Mouse (Mus musculus): ENCODE measurements at regions not wholly inside any gene's neighbourhood (a gene's known extent, or its start where the extent isn't known, plus 50 kb on each side); places are given as distances from the start of the nearest gene placed in this dataset.

DNA sequence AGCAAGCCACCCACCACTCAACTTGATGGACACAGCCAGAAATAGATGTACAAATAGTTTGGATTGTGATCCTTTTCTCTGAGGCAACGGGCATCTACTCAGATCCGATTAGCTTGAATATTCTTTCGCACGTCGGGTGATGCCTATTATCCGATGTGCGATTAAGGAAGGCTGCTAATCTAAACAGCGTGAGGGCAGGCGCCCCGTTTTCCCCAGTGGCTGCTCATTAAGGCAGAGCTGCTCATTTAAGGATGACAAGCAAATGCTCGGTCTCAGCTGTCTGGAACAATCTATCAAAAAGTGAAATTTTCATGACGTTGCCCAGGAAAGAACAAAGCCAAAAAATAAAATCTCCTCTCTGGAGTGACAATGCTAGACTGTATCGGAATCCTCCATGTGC is 348.1 kb upstream of the Tbx3 start:
- DNase-seq (ENCODE audit: low read depth, low spot score) = no peak
- H3K4me3 ChIP-seq (ENCODE audit: control insufficient read depth in 1 of 2, insufficient read depth in 1 of 2, low read depth in 2 of 2, low read length in 2 of 2) = no peak overlapping the region

DNA sequence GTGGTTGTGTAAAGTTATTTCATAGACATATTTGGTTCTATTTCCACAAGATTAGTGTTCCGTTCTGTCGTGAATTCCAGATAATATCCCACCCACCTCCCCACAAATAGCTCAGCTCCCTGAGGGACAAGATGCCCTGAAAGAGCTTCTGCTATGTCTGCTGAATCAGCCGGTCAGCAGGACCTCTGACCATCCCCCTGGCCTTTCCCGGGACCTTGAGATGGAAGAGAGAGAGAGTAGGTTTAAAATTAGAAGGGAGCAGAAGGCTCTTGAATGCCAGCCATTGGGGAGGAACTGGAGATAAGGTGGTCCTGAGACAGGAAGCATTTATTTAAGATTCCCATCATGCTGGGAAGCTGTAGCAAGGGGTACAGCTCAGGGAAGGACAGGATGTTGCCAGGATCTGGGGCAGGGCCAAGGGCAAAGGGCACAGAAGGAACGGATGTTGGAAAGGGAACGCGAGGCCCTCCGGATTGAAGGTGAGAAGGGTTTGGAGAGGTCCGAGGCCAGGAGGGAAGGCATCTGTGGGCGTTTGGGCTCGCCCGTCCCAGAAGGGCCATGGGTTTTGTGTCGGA is 344.7 kb upstream of the Tbx3 start:
- no peaks in the 10 kb centered on the region for H3K36me3 ChIP-seq (ENCODE audit: control insufficient read depth in 1 of 2, insufficient read depth in 2 of 2, low read length in 2 of 2)
- no peaks in the 10 kb centered on the region for H3K27me3 ChIP-seq (ENCODE audit: control insufficient read depth in 1 of 2, insufficient read depth in 2 of 2, low read length in 2 of 2)
- no peaks in the 10 kb centered on the region for H3K9me3 ChIP-seq (replicated peaks; ENCODE audit: insufficient read depth, low read length)
- TF ChIP-seq SIN3A (IDR thresholded peaks at IDR 0.05; ENCODE audit: low read length) (no peak), ETS1 (IDR thresholded peaks at IDR 0.05; ENCODE audit: low read depth, low read length) (no peak), BHLHE40 (IDR thresholded peaks at IDR 0.05; ENCODE audit: borderline replicate concordance, low read depth, low read length) (no peak), CHD2 (IDR thresholded peaks at IDR 0.05; ENCODE audit: low read length) (no peak), MAZ (IDR thresholded peaks at IDR 0.05; ENCODE audit: low read depth, low read length) (no peak), MEF2A (IDR thresholded peaks at IDR 0.05; ENCODE audit: extremely low read depth, insufficient replicate concordance, low read depth, low read length, poor library complexity, severe bottlenecking) (no peak), SMC3 (IDR thresholded peaks at IDR 0.05; ENCODE audit: low read depth, low read length) (no peak), MXI1 (IDR thresholded peaks at IDR 0.05; ENCODE audit: low read depth, low read length) (no peak), POLR2AphosphoS2 (IDR thresholded peaks at IDR 0.05; ENCODE audit: low read length) (no peak), TBP (IDR thresholded peaks at IDR 0.05; ENCODE audit: low read depth, low read length) (no peak), CTCF (IDR thresholded peaks at IDR 0.05 in 2 of 3, conservative IDR thresholded peaks at IDR 0.05 in 1 of 3; ENCODE audit: control insufficient read depth in 1 of 3, insufficient read depth in 1 of 3, low read depth in 2 of 3, low read length in 3 of 3, poor library complexity in 1 of 3, severe bottlenecking in 1 of 3) (no peak), CHD1 (IDR thresholded peaks at IDR 0.05; ENCODE audit: low read depth, low read length) (no peak), E2F4 (IDR thresholded peaks at IDR 0.05; ENCODE audit: borderline replicate concordance, low read depth, low read length) (no peak), GABPA (IDR thresholded peaks at IDR 0.05; ENCODE audit: low read depth, low read length) (no peak)
- DNase-seq (ENCODE audit: low read depth, low spot score) = no peak
- H3K27ac ChIP-seq (ENCODE audit: control insufficient read depth, low read depth, low read length) = no peak overlapping the region
- H3K4me1 ChIP-seq (ENCODE audit: control insufficient read depth in 1 of 2, insufficient read depth in 2 of 2, low read length in 2 of 2) = no peaks in the 10 kb centered on the region
- no peak overlapping the region for H3K9ac ChIP-seq (ENCODE audit: control insufficient read depth, low read depth, low read length, poor library complexity, severe bottlenecking)
- H3K79me2 ChIP-seq (ENCODE audit: control insufficient read depth, insufficient read depth, low read length, poor library complexity) = no peaks in the 10 kb centered on the region
- no peak overlapping the region for H3K4me3 ChIP-seq (ENCODE audit: control insufficient read depth in 1 of 2, insufficient read depth in 1 of 2, low read depth in 2 of 2, low read length in 2 of 2)

More for the DNA sequence above, 348.1 kb upstream of the Tbx3 start:
- Histone ChIP-seq H3K27me3 (ENCODE audit: control insufficient read depth in 1 of 2, insufficient read depth in 2 of 2, low read length in 2 of 2) (no peaks in the 10 kb centered on the region), H3K9ac (ENCODE audit: control insufficient read depth, low read depth, low read length, poor library complexity, severe bottlenecking) (no peak overlapping the region), H3K9me3 (replicated peaks; ENCODE audit: insufficient read depth, low read length) (no peaks in the 10 kb centered on the region), H3K4me1 (ENCODE audit: control insufficient read depth in 1 of 2, insufficient read depth in 2 of 2, low read length in 2 of 2) (no peaks in the 10 kb centered on the region), H3K36me3 (ENCODE audit: control insufficient read depth in 1 of 2, insufficient read depth in 2 of 2, low read length in 2 of 2) (no peaks in the 10 kb centered on the region), H3K79me2 (ENCODE audit: control insufficient read depth, insufficient read depth, low read length, poor library complexity) (no peaks in the 10 kb centered on the region), H3K27ac (ENCODE audit: control insufficient read depth, low read depth, low read length) (no peak overlapping the region)
- no peak for TF ChIP-seq MAZ (IDR thresholded peaks at IDR 0.05; ENCODE audit: low read depth, low read length)
- TF ChIP-seq SMC3 (IDR thresholded peaks at IDR 0.05; ENCODE audit: low read depth, low read length) = no peak
- TF ChIP-seq UBTF (IDR thresholded peaks at IDR 0.05; ENCODE audit: borderline replicate concordance, insufficient read depth, low read depth, low read length) = no peak
- no peak for TF ChIP-seq E2F4 (IDR thresholded peaks at IDR 0.05; ENCODE audit: borderline replicate concordance, low read depth, low read length)
- no peak for TF ChIP-seq POLR2AphosphoS5 (IDR thresholded peaks at IDR 0.05; ENCODE audit: borderline replicate concordance, low read depth, low read length)
- TF ChIP-seq HCFC1 (IDR thresholded peaks at IDR 0.05; ENCODE audit: low read depth, low read length) = no peak
- TF ChIP-seq MAFK (IDR thresholded peaks at IDR 0.05; ENCODE audit: borderline replicate concordance, low read depth, low read length) = no peak
- no peak for TF ChIP-seq ELF1 (IDR thresholded peaks at IDR 0.05; ENCODE audit: low read depth, low read length)
- TF ChIP-seq CTCF (IDR thresholded peaks at IDR 0.05 in 2 of 3, conservative IDR thresholded peaks at IDR 0.05 in 1 of 3; ENCODE audit: control insufficient read depth in 1 of 3, insufficient read depth in 1 of 3, low read depth in 2 of 3, low read length in 3 of 3, poor library complexity in 1 of 3, severe bottlenecking in 1 of 3) = no peak
- TF ChIP-seq ETS1 (IDR thresholded peaks at IDR 0.05; ENCODE audit: low read depth, low read length) = no peak
